ENCODE assay signal across 11 mouse cellular contexts in the genomic region with DNA sequence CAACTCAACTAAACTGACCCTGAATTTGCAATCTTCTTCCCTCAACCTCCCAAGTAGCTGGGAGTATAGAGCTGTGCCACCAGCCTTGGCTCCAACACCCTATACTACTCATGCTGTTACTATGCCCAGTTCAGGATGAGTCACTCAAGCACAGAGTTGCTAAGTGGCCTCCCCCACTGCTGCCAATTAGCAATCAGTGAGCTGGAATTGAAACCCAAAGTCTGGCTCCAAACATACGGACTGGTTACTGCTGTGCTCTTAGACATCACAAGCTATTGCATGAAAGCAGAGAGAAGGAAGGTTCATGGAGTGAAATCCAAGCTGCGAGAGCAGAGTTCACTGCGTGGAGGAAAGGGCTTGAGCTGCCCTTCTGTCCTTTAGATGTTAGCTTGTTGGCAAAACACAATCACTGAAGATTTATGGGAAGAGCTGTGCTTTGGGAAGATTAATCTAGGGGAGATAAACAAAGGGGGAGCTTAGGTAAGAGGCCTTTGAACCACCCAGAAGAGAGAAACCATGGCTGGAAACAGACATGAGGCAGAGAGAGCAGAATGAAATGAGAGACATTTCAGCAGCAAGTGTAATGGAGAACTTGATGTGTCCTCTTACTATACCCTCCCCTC. TPM values are rescaled to one million over a fixed set of nuclear protein-coding genes. Genes with fewer than 3 reads are reported as not detected.
DNase-seq lines count a peak whose midpoint lies in the region; ATAC-seq and TF ChIP-seq lines count a peak whose summit lies in the region.
"Had no signal": no experiment of that assay in that cellular context is flagged by ENCODE, and none has a peak within 500 bp of the region (broad histone marks: within the 10 kb centered on the region; RNA-seq: fewer than 3 reads in every experiment).

No protein-coding gene starts in this region.

- H3K4me3 ChIP-seq in forebrain, postnatal 0 days (ENCODE audit: low read depth, low read length), result no peak overlapping the region
- H3K4me3 ChIP-seq in forebrain, embryonic 10.5 days, result no peak overlapping the region
- H3K4me3 ChIP-seq in kidney, postnatal 0 days (replicated peaks; ENCODE audit: low read depth, low read length), result no peak overlapping the region
- H3K4me3 ChIP-seq: hindbrain, embryonic 12.5 days; liver, embryonic 13.5 days had no signal

- 0 out of 2 replicates have a peak, but pooled peaks cover 2% of the 10 kb centered on the region for H3K36me3 ChIP-seq in forebrain, postnatal 0 days (ENCODE audit: insufficient read depth)
- H3K36me3 ChIP-seq in forebrain, embryonic 10.5 days (replicated peaks), result peaks cover 51% of the 10 kb centered on the region
- no peaks in the 10 kb centered on the region for H3K36me3 ChIP-seq in kidney, postnatal 0 days (ENCODE audit: insufficient read depth, low read length)

- in situ Hi-C loops in Patski (cut with MboI; ENCODE audit: low pct_unique_long_range_greater_than_20kb), result no loop called here

- 61% methylated on average over 3 of the region's 3 CpGs for WGBS in forebrain, postnatal 0 days
- WGBS in forebrain, embryonic 10.5 days, result 89% methylated on average over 3 of the region's 3 CpGs
- WGBS in kidney, postnatal 0 days, result 62% methylated on average over 3 of the region's 3 CpGs

- H3K4me2 ChIP-seq in forebrain, postnatal 0 days (ENCODE audit: low read depth), result no peak overlapping the region
- no peak overlapping the region for H3K4me2 ChIP-seq in kidney, postnatal 0 days (ENCODE audit: low read length)
- H3K4me2 ChIP-seq: hindbrain, embryonic 12.5 days; liver, embryonic 13.5 days had no signal

- no peak for DNase-seq in forebrain, postnatal 0 days
- no peak for DNase-seq in forebrain, embryonic 10.5 days (ENCODE audit: extremely low spot score, low spot score)
- DNase-seq in layer of hippocampus, adult 18-20 months (ENCODE audit: low spot score in 2 of 2), result peak; percentile 26 to 55
- DNase-seq in layer of hippocampus, postnatal 25 days (ENCODE audit: extremely low spot score in 1 of 2, low spot score in 1 of 2), result no peak
- no peak for DNase-seq in Patski (ENCODE audit: low read depth, low spot score)
- DNase-seq in kidney, postnatal 0 days (ENCODE audit: low spot score), result peak; percentile 52
- DNase-seq in urinary bladder, adult 2 months (ENCODE audit: low spot score), result no peak
- no peak for DNase-seq in right cerebral cortex, postnatal 10 days (ENCODE audit: low spot score in 2 of 2)
- DNase-seq: liver, embryonic 13.5 days had no signal

- TF ChIP-seq CTCF in forebrain, postnatal 0 days (IDR thresholded peaks at IDR 0.05; ENCODE audit: low read depth), result no peak
- TF ChIP-seq CTCF in Patski (IDR thresholded peaks at IDR 0.05), result no peak
- no peak for TF ChIP-seq CTCF in kidney, postnatal 0 days (IDR thresholded peaks at IDR 0.05; ENCODE audit: low read depth)

- no peaks in the 10 kb centered on the region for H3K9me3 ChIP-seq in forebrain, postnatal 0 days (ENCODE audit: low read length)
- H3K9me3 ChIP-seq in forebrain, embryonic 10.5 days, result no peaks in the 10 kb centered on the region
- H3K9me3 ChIP-seq in kidney, postnatal 0 days (replicated peaks; ENCODE audit: low read length), result no peaks in the 10 kb centered on the region
- H3K9me3 ChIP-seq: hindbrain, embryonic 12.5 days; liver, embryonic 13.5 days had no signal

- no peaks in the 10 kb centered on the region for H3K27me3 ChIP-seq in forebrain, postnatal 0 days (ENCODE audit: insufficient read depth, low read length)
- no peaks in the 10 kb centered on the region for H3K27me3 ChIP-seq in forebrain, embryonic 10.5 days (ENCODE audit: poor library complexity, severe bottlenecking)
- H3K27me3 ChIP-seq in Patski, result peaks cover 16% of the 10 kb centered on the region
- no peaks in the 10 kb centered on the region for H3K27me3 ChIP-seq in kidney, postnatal 0 days (ENCODE audit: insufficient read depth, low read length)
- H3K27me3 ChIP-seq: hindbrain, embryonic 12.5 days; liver, embryonic 13.5 days had no signal

- CTCF ChIA-PET in Patski (lab: Charles Lee), result interaction anchor here (0.7 to 2.1 kb wide), 4 partner anchors 9 to 191 kb away, joined by 3 to 7 read pairs (median 6); no protein-coding TSS in a partner anchor

- POLR2A ChIA-PET in Patski (lab: Charles Lee), result interaction anchor here (0.6 kb wide), 1 partner anchor 247 kb away, joined by 4 read pairs; no protein-coding TSS in a partner anchor

- ATAC-seq in forebrain, postnatal 0 days, result peak; percentile 67
- ATAC-seq in Patski, result peak; percentile 78
- ATAC-seq in kidney, postnatal 0 days (replicated peaks; ENCODE audit: low FRiP score, low read depth), result peak; percentile 72; the same call in 1 of the 2 replicates
- ATAC-seq: activated CD4-positive, CD25-positive, alpha-beta regulatory T cell, adult 4 months had no signal

- no peak overlapping the region for H3K9ac ChIP-seq in forebrain, postnatal 0 days
- H3K9ac ChIP-seq in kidney, postnatal 0 days (ENCODE audit: low read depth, low read length), result no peak overlapping the region
- H3K9ac ChIP-seq: hindbrain, embryonic 12.5 days; liver, embryonic 13.5 days had no signal

- no peak overlapping the region for H3K27ac ChIP-seq in forebrain, postnatal 0 days (ENCODE audit: low read depth, low read length)
- no peak overlapping the region for H3K27ac ChIP-seq in forebrain, embryonic 10.5 days
- no peak overlapping the region for H3K27ac ChIP-seq in kidney, postnatal 0 days
- H3K27ac ChIP-seq: hindbrain, embryonic 12.5 days; liver, embryonic 13.5 days had no signal

- no peaks in the 10 kb centered on the region for H3K4me1 ChIP-seq in forebrain, postnatal 0 days (ENCODE audit: insufficient read depth)
- H3K4me1 ChIP-seq in forebrain, embryonic 10.5 days, result no peaks in the 10 kb centered on the region
- no peaks in the 10 kb centered on the region for H3K4me1 ChIP-seq in kidney, postnatal 0 days (replicated peaks; ENCODE audit: insufficient read depth, low read length)
- H3K4me1 ChIP-seq: hindbrain, embryonic 12.5 days; liver, embryonic 13.5 days had no signal

RNA-seq across cellular contexts. Expression of a gene that starts 27.3 kb away (rescaled TPM):
- 48.9 and 53.5 TPM in 2 replicates for total RNA-seq in forebrain, postnatal 0 days (2014; rRNA removed)
- polyA plus RNA-seq in forebrain, postnatal 0 days (2015; fragmentation: Nextera tagmentation; extraction: Ambion mirVana), result 59.6 and 62.5 TPM in 2 replicates
- polyA plus RNA-seq in forebrain, embryonic 10.5 days (2016; fragmentation: Nextera tagmentation; extraction: Ambion mirVana), result 59.5 and 68.4 TPM in 2 replicates
- 10 to 100 TPM; 70.4 to 72.0 TPM for total RNA-seq in layer of hippocampus, adult 18-20 months (2021)
- total RNA-seq in layer of hippocampus, postnatal 25 days (2021), result 10 to 100 TPM; 69.8 to 70.9 TPM
- polyA plus RNA-seq in Patski (2021), result 415 TPM
- polyA plus RNA-seq in kidney, postnatal 0 days (2015; fragmentation: Nextera tagmentation; extraction: Ambion mirVana), result 308 and 316 TPM in 2 replicates
- polyA plus RNA-seq in urinary bladder, adult 2 months (2012; rRNA removed), result 181 and 199 TPM in 2 replicates

Comparison
In these comparisons a context has a peak if more than half of its experiments do, and no peak if none do; other contexts are left out.
1. DNase-seq: peak in layer of hippocampus, adult 18-20 months (2 of 2) and kidney, postnatal 0 days (single experiment); none in forebrain, postnatal 0 days (single experiment), forebrain, embryonic 10.5 days (single experiment), layer of hippocampus, postnatal 25 days (0 of 2), Patski (single experiment), urinary bladder, adult 2 months (single experiment) and right cerebral cortex, postnatal 10 days (0 of 2).
2. Peak in every context shown above with its lines, with median percentiles within 50 percentile points of each other: ATAC-seq.